Mouse (Mus musculus) liver (tissue): ENCODE results near the gene Krtap28-10.

Experiments used
- DNase-seq: peaks from one replicate; pipeline ENCODE4 v3.0.0-alpha.2; 2020; ENCODE audit warnings: mixed read lengths

The Krtap28-10 gene

DNA sequence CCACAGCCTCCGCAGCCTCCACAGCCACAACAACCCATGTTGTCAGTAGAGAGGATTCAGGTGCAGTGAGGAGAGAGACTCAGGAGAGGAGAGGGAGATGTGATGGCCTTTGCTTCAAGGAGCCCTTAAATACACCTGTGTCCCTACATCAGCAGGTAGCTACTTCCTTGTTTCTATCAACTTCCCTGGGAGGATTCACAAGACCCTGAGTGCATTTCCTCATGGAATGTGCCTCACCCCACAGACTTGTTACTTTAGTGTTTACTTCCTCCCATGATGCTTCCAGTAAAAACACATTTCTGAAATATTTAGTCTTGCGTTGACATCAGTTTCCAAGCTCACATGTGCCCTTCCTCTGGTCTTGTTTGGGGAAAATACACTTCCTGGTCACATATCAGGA, at the start of gene Krtap28-10:
TSS of gene Krtap28-10 (minus strand) at position 101 of the 400 bp plus-strand sequence.
- no peak for DNase-seq

- DNase-seq: no peak
Observed at GRCm38 (mm10) chr1:83091268-83091667, 49.0 kb upstream of the Krtap28-10 start.

DNA sequence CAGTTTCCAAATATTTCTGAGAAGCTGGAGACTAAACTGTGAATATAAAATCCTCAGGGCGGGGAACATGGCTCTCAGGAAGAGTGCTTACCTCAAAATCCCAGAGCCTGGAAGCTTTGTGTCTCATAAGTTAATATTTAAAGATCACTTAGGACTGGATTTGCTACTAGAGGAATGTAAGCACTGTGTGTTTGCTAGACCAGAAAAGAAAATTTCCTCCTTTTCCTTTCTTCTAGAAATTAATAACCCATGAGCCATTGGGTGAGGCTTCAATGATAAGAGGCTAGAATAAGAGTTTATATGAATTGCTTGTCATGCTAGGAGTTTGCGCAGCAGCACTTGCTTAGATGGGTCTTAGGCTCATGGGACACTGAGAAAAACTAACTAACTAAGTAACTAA, 42.5 kb upstream of the Krtap28-10 start:
- DNase-seq: no peak

DNA sequence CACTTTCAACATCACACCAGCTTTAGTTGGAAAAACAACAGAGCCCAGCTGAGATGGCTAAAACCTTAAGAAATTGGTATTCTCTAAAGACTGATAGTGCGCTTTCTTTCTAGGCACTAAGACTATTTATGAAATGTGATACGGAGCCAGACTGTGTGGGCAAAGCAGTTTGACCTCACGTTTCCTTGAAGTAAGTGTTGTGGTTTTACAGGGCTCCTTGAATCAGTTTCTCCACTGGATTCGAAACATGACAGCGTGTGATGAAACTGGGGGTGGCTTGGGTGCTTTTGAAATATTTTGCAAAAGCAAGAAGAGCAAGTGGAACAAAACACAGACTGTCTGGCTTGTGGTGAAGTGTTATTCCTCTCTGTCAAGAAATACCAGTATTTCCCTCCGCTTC, 34.7 kb upstream of the Krtap28-10 start:
- DNase-seq: no peak

DNA sequence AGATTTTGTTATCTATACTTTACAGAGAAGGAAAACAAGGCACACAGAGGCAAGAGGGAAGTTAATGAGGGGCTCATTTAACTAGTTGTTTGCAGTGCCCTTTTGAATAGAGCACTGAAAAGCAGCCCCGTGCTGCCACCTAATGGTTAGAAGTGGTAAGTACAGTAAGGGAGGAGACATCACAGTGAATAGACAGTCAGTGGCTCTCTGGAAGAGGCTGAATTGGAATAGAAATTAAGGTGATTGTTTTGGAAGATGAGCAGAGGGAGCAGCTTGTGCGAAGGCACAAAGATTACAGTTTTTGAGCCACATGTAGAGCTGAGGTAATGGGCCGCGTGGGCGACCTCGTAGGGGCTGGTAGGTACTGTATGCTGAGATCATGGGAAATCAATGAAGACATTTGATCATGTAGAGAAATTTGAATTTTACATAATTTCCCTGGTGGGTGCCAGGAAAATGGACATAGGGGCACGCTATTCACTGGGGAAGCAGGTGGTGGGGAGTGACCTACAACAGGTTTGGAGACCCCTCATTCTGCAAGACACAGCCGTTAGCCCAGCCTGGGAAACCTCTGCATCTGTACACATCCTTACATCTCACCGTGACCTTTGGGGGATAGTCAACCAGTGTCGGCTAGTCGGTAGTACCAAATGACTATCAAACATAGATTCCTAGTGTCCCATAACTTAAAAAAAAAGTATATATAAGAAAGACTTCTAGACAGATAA, 34.1 kb upstream of the Krtap28-10 start:
- DNase-seq: peak; percentile 34

DNA sequence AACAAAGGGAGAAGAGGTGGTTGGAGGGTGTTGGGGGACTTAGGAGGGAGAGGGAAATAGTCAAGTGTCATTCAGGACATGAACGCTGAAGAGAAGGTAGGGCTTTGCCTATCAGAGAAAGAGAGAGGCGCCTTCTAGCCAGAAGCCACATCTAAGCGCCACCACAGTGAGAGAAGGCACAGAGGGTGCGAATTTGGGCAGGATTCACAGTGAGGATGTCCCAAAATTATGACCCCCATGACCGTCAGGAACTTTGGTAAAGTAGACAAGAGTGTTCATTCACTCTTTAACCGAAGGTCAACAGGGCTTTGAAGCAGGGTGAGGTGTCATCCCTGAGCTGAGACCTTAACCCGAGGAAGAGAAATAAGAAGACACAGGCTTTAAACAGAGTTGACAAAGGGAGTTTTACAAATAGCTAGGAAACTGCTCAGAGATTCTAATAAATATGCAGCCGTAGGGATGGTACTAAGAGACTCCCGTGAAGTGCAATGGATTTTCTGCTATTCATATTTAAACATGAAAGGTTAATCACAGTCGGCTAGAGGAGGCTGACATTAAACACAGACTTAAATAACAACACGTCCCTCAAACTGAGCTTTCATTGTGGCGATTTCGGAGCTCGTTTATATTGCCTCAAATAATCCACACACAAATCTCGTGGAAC, 33.4 kb upstream of the Krtap28-10 start:
- DNase-seq: no peak

GRCm38 (mm10) chr1:83067205-83067604, 24.9 kb upstream of the Krtap28-10 start:
- no peak for DNase-seq

GRCm38 (mm10) chr1:83066577-83066976, 24.3 kb upstream of the Krtap28-10 start:
- no peak for DNase-seq

- DNase-seq: no peak
Observed at GRCm38 (mm10) chr1:83064851-83065250, 22.6 kb upstream of the Krtap28-10 start.

GRCm38 (mm10) chr1:83060643-83061042, 18.4 kb upstream of the Krtap28-10 start, which contains the start of gene Krtap28-13:
Gene Krtap28-13, plus strand, starts transcription at chr1:83060930.
- DNase-seq: no peak

DNA sequence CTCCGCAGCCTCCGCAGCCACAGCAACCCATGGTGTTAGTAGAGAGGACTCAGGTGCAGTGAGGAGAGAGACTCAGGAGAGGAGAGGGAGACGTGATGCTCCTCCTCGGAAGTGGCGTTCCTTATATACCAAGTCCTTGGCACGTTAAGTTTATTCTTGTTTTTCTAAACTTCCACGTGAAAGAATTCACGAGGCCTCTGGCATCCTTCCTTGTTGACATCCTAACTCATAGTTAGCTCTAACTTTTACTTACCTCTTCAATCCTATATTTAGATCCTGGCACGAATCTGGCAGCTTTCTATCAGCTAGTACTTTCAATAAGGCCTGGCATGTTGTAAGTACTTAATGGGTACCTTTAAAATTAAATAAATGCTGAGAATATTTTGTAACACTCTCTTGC, 17.0 kb upstream of the Krtap28-10 start, which contains the start of gene A030005K14Rik:
TSS of gene A030005K14Rik (minus strand) at position 101 of the 400 bp plus-strand sequence.
- no peak for DNase-seq

DNA sequence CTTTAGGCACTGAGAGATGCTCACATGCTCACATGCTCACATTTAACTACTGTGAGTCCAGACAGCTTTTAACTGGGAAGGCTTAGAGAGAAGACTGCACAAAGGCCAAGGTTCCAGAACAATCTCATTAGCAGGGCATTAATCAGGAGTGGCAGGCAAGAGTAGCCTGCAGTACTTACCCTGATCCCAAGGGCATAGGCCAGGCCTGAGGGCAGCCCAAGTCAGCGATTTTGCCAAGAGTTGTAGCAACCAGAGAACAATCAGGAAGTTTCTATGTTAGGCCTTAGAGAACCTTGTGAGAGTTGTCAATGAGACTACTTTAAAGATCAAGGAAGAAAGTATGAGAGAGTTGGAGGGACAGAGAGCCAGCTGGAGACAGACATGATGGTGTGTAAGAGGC, 16.2 kb upstream of the Krtap28-10 start:
- DNase-seq: no peak

DNA sequence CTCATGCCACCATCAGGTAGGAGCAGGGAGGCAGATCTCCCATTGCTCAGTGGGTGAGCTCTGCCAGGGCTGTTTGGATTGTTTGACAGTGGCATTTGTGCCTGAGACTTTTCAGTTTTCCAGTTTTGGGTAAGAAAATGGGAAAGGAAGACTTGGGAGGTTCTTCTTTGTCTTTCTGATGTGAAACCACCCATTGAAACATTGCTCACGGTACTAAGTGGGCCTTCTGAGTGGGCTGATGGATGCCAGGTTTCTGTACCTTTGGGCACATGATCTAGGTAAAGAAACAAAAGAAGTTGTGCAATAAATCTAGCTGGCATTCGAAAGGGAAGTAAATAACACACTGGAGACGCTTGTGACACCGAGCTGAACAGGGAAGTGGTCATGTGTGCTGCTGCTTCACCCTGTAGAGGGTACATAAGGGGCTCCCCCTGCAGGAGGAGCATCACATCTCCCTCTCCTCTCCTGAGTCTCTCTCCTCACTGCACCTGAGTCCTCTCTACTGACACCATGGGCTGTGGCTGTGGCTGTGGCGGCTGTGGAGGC, 2.7 kb upstream of the Krtap28-10 start, which contains the start of gene Gm47969:
TSS of gene Gm47969 (plus strand) at position 51 of the 546 bp plus-strand sequence.
- no peak for DNase-seq

- DNase-seq: no peak
Observed at GRCm38 (mm10) chr1:83039080-83039479, 3.2 kb downstream of the Krtap28-10 start.

DNA sequence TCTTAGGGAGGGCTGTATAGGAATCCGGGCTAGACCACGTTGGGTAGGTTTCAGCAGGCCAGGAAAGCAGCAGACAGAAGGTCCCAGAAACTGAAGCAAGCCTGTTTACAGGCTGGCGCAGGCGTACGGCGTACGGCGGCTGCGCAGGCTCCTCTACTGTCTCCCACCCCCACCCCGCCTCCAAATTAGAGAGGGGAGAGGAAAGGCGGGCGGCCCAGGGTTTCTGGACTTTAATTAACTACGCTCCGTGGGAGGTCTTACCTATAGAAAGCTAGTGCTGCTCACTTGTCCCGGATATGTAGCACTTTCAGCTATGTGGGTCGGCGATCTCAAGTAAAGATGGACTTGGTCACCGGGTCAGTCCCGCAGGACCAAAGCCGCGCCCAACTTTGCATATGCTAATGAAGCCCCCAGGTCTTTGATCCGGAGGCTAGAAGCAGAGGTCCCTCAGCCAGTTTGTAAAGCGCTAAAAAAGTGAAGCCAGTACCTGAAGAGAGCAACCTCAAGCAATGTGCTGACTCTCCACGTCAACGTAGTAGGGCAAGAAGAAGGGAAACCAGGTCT, 4.1 kb downstream of the Krtap28-10 start, which contains the start of gene Slc19a3:
TSS of gene Slc19a3 (minus strand) at position 340 of the 564 bp plus-strand sequence.
- peak; percentile 37 for DNase-seq

DNA sequence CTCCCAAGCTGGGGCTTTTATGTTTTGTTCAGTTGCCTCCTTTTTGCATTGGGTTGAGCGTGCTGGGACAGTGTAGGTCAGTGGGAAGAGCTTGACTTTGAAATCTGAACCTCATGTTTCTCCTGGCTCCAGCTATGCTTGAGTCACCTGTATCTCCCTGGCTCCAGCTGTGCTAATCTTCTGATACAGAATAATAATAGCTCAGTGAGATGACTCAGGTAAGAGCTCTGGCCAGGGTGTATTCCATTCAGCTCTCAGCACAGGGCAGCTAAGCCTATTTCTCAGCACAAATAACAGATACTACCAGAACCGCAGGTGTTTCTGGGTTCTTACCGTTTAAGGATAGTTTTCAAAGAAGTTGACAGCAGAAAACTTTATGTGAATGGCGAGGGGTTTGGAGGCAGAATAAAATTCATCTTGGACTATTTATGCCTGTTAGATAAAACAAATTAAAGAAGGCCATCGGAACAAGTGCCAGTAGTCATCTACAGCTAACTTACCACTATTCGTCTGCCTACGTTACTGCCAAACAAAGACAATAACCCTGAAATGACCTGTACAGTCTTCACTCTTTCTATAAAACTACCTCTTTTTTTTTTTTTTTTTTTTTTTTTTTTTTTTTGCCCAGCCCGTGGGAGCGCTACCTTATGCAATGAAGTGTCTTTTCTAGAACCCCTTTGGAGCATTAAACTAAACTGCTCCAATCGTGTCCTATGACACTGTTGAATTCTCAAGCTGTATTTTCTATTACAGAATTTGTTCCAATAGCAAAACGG, 5.2 kb downstream of the Krtap28-10 start:
- no peak for DNase-seq

- no peak for DNase-seq
Observed at GRCm38 (mm10) chr1:83034509-83034908, 7.8 kb downstream of the Krtap28-10 start.

DNA sequence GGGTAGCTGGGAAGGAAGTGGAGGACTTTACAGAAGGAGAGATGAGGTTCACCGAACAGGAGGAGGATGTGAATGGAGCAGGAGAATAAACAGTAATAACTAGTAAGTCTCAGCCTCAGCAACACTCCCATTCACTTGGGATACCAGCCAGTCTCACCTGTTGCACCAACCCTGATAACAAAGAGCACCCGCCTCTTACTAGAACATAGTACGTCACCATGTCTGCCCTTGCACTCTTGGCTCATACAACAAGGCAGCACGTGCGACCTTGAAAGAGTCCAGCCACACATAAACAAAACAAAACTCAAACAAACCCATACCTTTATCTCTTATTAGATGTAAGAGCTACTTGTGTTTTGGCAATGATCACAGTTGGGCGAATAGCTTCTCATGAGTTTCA, 9.8 kb downstream of the Krtap28-10 start:
- no peak for DNase-seq

- no peak for DNase-seq
Observed at GRCm38 (mm10) chr1:83031950-83032349, 10.3 kb downstream of the Krtap28-10 start.

GRCm38 (mm10) chr1:83016556-83016955, 25.7 kb downstream of the Krtap28-10 start:
- DNase-seq: no peak

- DNase-seq: no peak
Observed at GRCm38 (mm10) chr1:83015329-83015879, 26.9 kb downstream of the Krtap28-10 start.

DNA sequence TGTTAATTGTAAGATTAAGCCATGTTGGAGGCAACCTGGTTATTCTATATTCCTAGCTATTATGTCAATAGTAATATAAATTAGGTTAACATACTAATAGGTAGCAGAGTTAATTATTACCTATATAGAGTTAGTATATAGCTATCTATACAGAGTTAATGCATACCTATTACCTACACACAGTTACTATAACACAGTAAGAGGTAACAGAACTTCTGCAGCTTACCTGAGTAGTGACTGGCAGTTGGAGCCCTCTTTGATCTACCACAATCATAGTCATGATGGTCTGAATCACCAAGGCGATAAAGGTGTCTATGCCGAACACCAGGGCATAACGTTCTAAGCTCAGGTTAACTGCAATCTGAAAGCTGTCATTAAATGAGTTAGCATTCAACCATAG, 27.8 kb downstream of the Krtap28-10 start:
- no peak for DNase-seq
